Mouse (Mus musculus) myocyte (in vitro differentiated cells): Measurements from ENCODE around the gene Gm14137.

Source experiments
- CEBPB ChIP-seq: IDR thresholded peaks from 2 replicates; pipeline ENCODE4 v1.6.1; 2011; ENCODE audit warnings: mild to moderate bottlenecking, moderate library complexity; ENCODE audit not compliant: poor library complexity, insufficient read depth, severe bottlenecking
- MAX ChIP-seq: IDR thresholded peaks from one replicate; pipeline ENCODE4 v1.6.1; 2011; ENCODE audit warnings: low read depth, mild to moderate bottlenecking, control low read depth
- MYOD1 ChIP-seq, 3 experiments: IDR thresholded peaks; one replicate each; pipeline ENCODE4 v1.6.1; 2011; ENCODE audit warnings: control low read depth in 2 of 3, low read depth in 2 of 3, mild to moderate bottlenecking in 2 of 3, moderate library complexity in 1 of 3; ENCODE audit not compliant: insufficient read length in 2 of 3, control insufficient read depth in 1 of 3
- MYOG ChIP-seq, 3 experiments: IDR thresholded peaks; one replicate each; pipeline ENCODE4 v1.6.1; 2011; ENCODE audit warnings: control low read depth in 2 of 3, low read depth in 2 of 3, mild to moderate bottlenecking in 2 of 3; ENCODE audit not compliant: insufficient read length in 2 of 3, control insufficient read depth in 1 of 3, insufficient read depth in 1 of 3
- POLR2A ChIP-seq: IDR thresholded peaks from one replicate; pipeline ENCODE4 v1.6.1; 2011; ENCODE audit warnings: low read depth, mild to moderate bottlenecking, control low read depth, moderate library complexity; ENCODE audit not compliant: insufficient read length
- POLR2AphosphoS2 ChIP-seq: IDR thresholded peaks from one replicate; pipeline ENCODE4 v1.6.1; 2011; ENCODE audit warnings: low read depth, control low read depth; ENCODE audit not compliant: insufficient read length
- TCF12 ChIP-seq: IDR thresholded peaks from one replicate; pipeline ENCODE4 v1.6.1; 2011; ENCODE audit warnings: mild to moderate bottlenecking, control low read depth; ENCODE audit not compliant: poor library complexity, insufficient read depth, severe bottlenecking
- USF1 ChIP-seq: IDR thresholded peaks from one replicate; pipeline ENCODE4 v1.6.1; 2011; ENCODE audit warnings: low read depth, mild to moderate bottlenecking, control low read depth, moderate library complexity

DNA sequence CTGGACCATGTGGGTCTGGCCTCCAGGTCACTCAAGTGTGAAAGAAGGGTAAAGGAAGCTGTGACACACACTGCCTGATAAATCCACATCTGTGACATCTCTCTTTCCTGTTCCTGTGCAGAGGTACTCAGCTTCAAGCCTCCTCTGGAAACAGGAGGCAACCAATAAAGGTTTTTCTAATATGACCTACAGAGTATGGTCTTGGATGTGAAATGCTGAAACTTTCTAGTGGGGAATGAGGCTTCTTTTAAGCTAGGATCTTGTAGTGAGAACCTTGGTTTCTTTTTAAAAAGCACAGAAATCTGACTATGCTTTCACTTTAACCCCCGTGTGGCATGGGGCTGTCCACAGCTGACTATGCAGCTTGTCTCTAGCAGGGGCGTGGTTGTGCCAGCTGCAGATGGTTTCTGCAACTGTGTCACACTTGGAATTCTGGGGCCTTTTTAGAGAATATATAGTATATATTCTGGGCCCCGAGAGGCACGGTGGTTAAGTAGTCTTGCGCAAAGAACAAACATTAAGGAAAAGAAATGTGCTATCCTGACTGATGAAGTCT is 3.2 kb downstream of the Gm14137 start:
- no peak for TF ChIP-seq POLR2A
- TF ChIP-seq CEBPB: no peak
- no peak for TF ChIP-seq USF1
- no peak for TF ChIP-seq POLR2AphosphoS2
- no peak for TF ChIP-seq MAX
- TF ChIP-seq MYOD1 (IDR thresholded peaks at IDR 0.05; ENCODE audit: control insufficient read depth in 1 of 3, insufficient read length in 2 of 3, low read depth in 2 of 3): no peak
- TF ChIP-seq MYOG (IDR thresholded peaks at IDR 0.05; ENCODE audit: control insufficient read depth in 1 of 3, insufficient read depth in 1 of 3, insufficient read length in 2 of 3, low read depth in 2 of 3): no peak
- TF ChIP-seq TCF12: no peak
